Mouse (Mus musculus) testis, adult 2 months (tissue): ENCODE measurements around the gene 2200002J24Rik. TPM values are rescaled to one million over a fixed set of nuclear protein-coding genes. Genes with fewer than 3 reads are reported as not detected.
"Not testable (repeated sequence)": the region's sequence is repeated elsewhere in the genome, so short reads cannot be mapped to it uniquely, and the experiment has no call there.

Source experiments
- H3K27ac ChIP-seq: fragments of 200-500 bp; 2 replicates; pipeline ENCODE4 v1.5.1; 2012; ENCODE audit warnings: low read depth, low read length; ENCODE audit not compliant: control insufficient read depth, insufficient read depth
- H3K27me3 ChIP-seq: fragments of 200-500 bp; 2 replicates; pipeline ENCODE4 v1.6.1; 2012; ENCODE audit warnings: mild to moderate bottlenecking, low read length, moderate library complexity; ENCODE audit not compliant: control insufficient read depth, insufficient read depth
- H3K36me3 ChIP-seq: fragments of 200-500 bp; 2 replicates; pipeline ENCODE4 v1.6.1; 2012; ENCODE audit warnings: mild to moderate bottlenecking, low read length; ENCODE audit not compliant: control insufficient read depth, insufficient read depth
- H3K4me1 ChIP-seq: fragments of 200-500 bp; 2 replicates; pipeline ENCODE4 v1.6.1; 2012; ENCODE audit warnings: low read length; ENCODE audit not compliant: control insufficient read depth, insufficient read depth
- H3K4me3 ChIP-seq: fragments of 200-500 bp; 2 replicates; pipeline ENCODE4 v1.5.1; 2012; ENCODE audit warnings: low read depth, mild to moderate bottlenecking, low read length, moderate library complexity, mixed read lengths; ENCODE audit not compliant: control insufficient read depth
- CTCF ChIP-seq: fragments of 200-500 bp; IDR thresholded peaks from 2 replicates; pipeline ENCODE4 v1.5.1; 2012; ENCODE audit warnings: low read depth, mild to moderate bottlenecking, inconsistent platforms, low read length, moderate library complexity; ENCODE audit not compliant: control insufficient read depth, insufficient read depth, insufficient replicate concordance
- POLR2A ChIP-seq: fragments of 200-500 bp; IDR thresholded peaks from 2 replicates; pipeline ENCODE4 v1.6.1; 2012; ENCODE audit warnings: low read depth, mild to moderate bottlenecking, inconsistent platforms, low read length, moderate library complexity; ENCODE audit not compliant: control insufficient read depth
- polyA plus RNA-seq: library from polyadenylated mRNA; depleted of rRNA; stranded (reverse); fragments of >200 nt; gene quantifications from 2 replicates; pipeline ENCODE4 v1.2.3, GENCODE M21; 2012; rRNA removed

Gene 2200002J24Rik
- polyA plus RNA-seq, 1 experiment = 103 TPM

GRCm38 (mm10) chr7:30729396-30730063 is 30.8 kb downstream of the 2200002J24Rik start, which contains the start of gene Tmem147:
Tmem147 (minus strand) TSS chr7:30729540.
- TF ChIP-seq POLR2A = peak; percentile 74
- peak; percentile 5; the same call in 1 of the 2 replicates for TF ChIP-seq CTCF
- Histone ChIP-seq H3K27me3 (no peaks in the 10 kb centered on the region), H3K4me1 (peaks cover 3% of the 10 kb centered on the region), H3K27ac (peak within 1 kb of the TSS; percentile 80), H3K36me3 (no peaks in the 10 kb centered on the region), H3K4me3 (peak within 1 kb of the TSS; percentile 94)

DNA sequence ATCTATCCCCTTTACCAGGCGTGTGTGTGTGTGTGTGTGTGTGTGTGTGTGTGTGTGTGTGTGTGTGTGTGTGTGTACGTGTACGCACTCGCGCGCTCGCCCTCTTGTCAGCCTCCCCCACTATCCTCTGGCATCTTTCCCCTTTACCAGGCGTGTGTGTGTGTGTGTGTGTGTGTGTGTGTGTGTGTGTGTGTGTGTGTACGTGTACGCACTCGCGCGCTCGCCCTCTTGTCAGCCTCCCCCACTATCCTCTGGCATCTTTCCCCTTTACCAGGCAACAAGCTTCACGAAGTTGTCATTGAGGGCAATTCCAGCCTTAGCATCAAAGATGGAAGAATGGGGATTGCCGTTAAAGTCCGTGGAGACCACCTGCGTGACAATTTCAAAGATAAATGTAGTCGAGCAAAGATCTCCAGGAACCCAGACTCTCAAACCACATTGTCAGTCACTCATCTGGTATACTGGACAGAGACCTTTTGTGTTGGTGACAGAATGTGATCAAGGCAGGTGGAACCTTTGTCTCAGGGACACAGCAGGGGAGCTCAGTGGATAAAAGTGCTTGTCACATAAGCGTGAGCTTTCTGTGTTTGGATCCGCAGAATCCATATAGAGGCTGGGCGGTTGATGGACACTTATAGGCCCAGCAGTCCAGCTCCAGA is 31.5 kb downstream of the 2200002J24Rik start:
- H3K27ac ChIP-seq = peak overlapping the region; percentile 80; the same call in 1 of the 2 replicates
- H3K36me3 ChIP-seq, H3K27me3 ChIP-seq, H3K4me1 ChIP-seq: not testable (repeated sequence)
- H3K4me3 ChIP-seq = peak overlapping the region; percentile 94

GRCm38 (mm10) chr7:30736211-30736610 is 37.5 kb downstream of the 2200002J24Rik start:
- Histone ChIP-seq H3K4me3 (no peak overlapping the region; the same call in 1 of the 2 replicates), H3K27me3 (no peaks in the 10 kb centered on the region), H3K36me3 (no peaks in the 10 kb centered on the region), H3K4me1 (no peaks in the 10 kb centered on the region), H3K27ac (no peak overlapping the region)
- no peak for TF ChIP-seq POLR2A
- no peak for TF ChIP-seq CTCF

- H3K4me3 ChIP-seq = peak overlapping the region; percentile 93
Measured at GRCm38 (mm10) chr7:30742570-30742969, 43.8 kb downstream of the 2200002J24Rik start.

DNA sequence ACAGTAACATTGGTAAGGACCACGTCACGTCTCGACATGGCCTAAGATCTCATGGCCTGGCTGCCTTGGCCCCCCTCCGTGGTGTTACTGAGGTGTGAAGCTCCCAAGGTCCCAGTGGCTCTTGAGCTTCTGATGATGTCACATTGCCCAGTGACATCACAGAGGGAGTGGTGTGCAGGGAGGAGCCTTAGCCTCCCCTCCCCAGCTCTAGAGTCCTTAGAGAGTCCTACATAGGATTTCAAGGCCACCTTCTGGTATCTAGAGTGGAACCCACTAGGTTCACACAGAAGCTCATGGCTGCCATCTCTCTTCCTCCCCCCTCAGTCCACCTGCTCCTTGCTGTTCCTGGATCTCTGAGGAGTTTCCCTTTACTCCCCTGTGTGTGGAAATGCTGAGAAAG is 44.9 kb downstream of the 2200002J24Rik start, which contains the start of gene Gapdhs:
Gene Gapdhs, minus strand, starts transcription at position 65 of the 400 bp plus-strand sequence.
- peak within 1 kb of the TSS; percentile 94 for H3K27ac ChIP-seq
- peak; percentile 63; the same call in 1 of the 2 replicates for TF ChIP-seq POLR2A

More at GRCm38 (mm10) chr7:30742570-30742969, 43.8 kb downstream of the 2200002J24Rik start:
- H3K36me3 ChIP-seq, H3K27me3 ChIP-seq, H3K4me1 ChIP-seq: not testable (repeated sequence)
- TF ChIP-seq POLR2A = peak; percentile 17; the same call in 1 of the 2 replicates
- H3K27ac ChIP-seq = peak overlapping the region; percentile 51

DNA sequence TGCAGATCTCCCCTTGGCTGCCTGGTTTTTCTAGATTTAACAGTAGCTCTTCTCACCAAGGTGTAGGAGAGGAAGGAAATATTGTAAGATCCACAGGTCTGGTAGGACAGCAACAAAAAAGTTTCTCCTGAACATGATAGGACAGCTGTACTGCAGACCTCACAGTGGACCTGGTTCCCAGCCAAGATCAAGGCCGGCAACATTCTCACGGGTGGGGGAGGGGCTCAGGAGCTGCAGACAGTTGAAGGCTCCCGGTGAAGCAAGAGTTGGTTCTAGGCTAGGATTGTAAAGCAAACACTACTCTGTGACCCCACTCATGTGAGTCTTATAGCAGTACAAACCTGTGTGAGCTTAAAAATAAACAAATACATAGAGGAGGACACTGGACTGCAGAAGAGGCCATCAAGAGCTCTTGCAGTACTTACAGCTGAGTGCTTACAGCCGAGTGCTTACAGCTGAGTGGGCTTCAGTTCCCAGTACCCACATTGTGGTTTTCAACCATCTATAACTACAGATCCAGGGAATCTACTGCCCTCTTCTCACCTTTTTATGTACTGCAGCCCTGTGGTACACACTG is 45.4 kb downstream of the 2200002J24Rik start:
- no peaks in the 10 kb centered on the region for H3K27me3 ChIP-seq
- peaks cover 8% of the 10 kb centered on the region for H3K4me1 ChIP-seq
- peak overlapping the region; percentile 94 for H3K27ac ChIP-seq
- TF ChIP-seq POLR2A (no peak), CTCF (no peak)
- H3K4me3 ChIP-seq = peak overlapping the region; percentile 88
- H3K36me3 ChIP-seq = no peaks in the 10 kb centered on the region

More for the DNA sequence above, 44.9 kb downstream of the 2200002J24Rik start, which contains the start of gene Gapdhs:
- H3K36me3 ChIP-seq, H3K27me3 ChIP-seq, H3K4me1 ChIP-seq: not testable (repeated sequence)
- H3K4me3 ChIP-seq = peak within 1 kb of the TSS; percentile 93

DNA sequence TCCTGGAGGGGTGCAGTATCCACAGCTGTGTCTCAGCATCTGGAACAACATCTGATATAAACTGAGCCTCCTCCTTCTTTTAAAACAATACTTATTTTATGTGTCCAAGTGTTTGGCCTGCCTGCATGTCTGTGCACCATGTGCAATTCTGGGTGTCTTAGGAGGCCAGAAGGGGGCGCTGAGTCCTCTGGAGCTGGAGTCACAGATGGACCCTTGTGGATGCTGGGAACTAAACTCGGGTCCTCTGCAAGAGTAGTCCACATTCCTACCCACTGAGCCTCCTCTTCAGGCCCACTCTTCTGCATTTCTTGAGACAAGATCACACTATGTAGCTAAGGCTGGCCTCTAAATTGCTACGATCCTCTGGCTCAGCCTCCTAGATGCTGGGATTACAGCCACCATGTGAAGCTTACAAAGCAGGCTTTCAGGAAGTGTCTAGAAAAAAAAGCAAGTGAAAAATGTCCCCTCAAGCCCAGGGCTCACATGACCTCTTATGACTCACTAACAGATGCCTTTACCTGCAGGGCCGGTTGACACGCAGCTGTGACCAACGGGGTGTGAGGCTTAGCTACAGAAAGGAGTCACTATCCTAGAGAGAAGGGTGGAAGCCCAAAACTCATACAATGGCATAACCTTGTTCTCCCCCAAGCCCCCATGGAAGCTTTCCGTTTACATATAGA is 48.9 kb downstream of the 2200002J24Rik start:
- Histone ChIP-seq H3K4me3 (no peak overlapping the region), H3K4me1 (peaks cover 8% of the 10 kb centered on the region), H3K27ac (no peak overlapping the region), H3K36me3 (no peaks in the 10 kb centered on the region), H3K27me3 (no peaks in the 10 kb centered on the region)
- TF ChIP-seq CTCF (no peak; the same call in 1 of the 2 replicates), POLR2A (no peak)

Other genes with a start within 250 kb of the 2200002J24Rik start
- 0.31 TPM in 1 of 2 replicates, not detected in the other for gene Kirrel2, start 241.2 kb upstream of the 2200002J24Rik start, polyA plus RNA-seq
- 0.07 and 0.12 TPM in 2 replicates for gene Nphs1, start 240.6 kb upstream of the 2200002J24Rik start, polyA plus RNA-seq
- 0.10 TPM in 1 of 2 replicates, not detected in the other for gene Prodh2, start 205.3 kb upstream of the 2200002J24Rik start, polyA plus RNA-seq
- 136 TPM in 2 replicates for gene Arhgap33, start 163.9 kb upstream of the 2200002J24Rik start, polyA plus RNA-seq
- 74.3 and 82.9 TPM in 2 replicates for gene Hspb6, start 146.7 kb upstream of the 2200002J24Rik start, polyA plus RNA-seq
- gene Proser3, start 146.6 kb upstream of the 2200002J24Rik start, polyA plus RNA-seq = 33.9 and 37.5 TPM in 2 replicates
- 39.9 and 47.0 TPM in 2 replicates for gene Lin37, start 139.1 kb upstream of the 2200002J24Rik start, polyA plus RNA-seq
- gene U2af1l4, start 135.6 kb upstream of the 2200002J24Rik start, polyA plus RNA-seq = 51.9 and 52.2 TPM in 2 replicates
- gene Gm49396, start 135.6 kb upstream of the 2200002J24Rik start, polyA plus RNA-seq = 0.58 and 0.80 TPM in 2 replicates
- gene Psenen, start 135.3 kb upstream of the 2200002J24Rik start, polyA plus RNA-seq = 147 and 167 TPM in 2 replicates
- gene Igflr1, start 133.5 kb upstream of the 2200002J24Rik start, polyA plus RNA-seq = 0.80 and 1.0 TPM in 2 replicates
- gene Kmt2b, start 110.2 kb upstream of the 2200002J24Rik start, polyA plus RNA-seq = 56.1 and 61.0 TPM in 2 replicates
- 180 and 203 TPM in 2 replicates for gene Zbtb32, start 100.0 kb upstream of the 2200002J24Rik start, polyA plus RNA-seq
- gene Upk1a, start 86.1 kb upstream of the 2200002J24Rik start, polyA plus RNA-seq = 6.5 TPM in 2 replicates
- 51.8 and 74.9 TPM in 2 replicates for gene Cox6b1, start 72.8 kb upstream of the 2200002J24Rik start, polyA plus RNA-seq
- 7.9 and 8.4 TPM in 2 replicates for gene Etv2, start 63.1 kb upstream of the 2200002J24Rik start, polyA plus RNA-seq
- gene Rbm42, start 48.6 kb upstream of the 2200002J24Rik start, polyA plus RNA-seq = 27.1 and 33.0 TPM in 2 replicates
- gene Haus5, start 33.9 kb upstream of the 2200002J24Rik start, polyA plus RNA-seq = 21.1 and 22.4 TPM in 2 replicates
- gene Pmis2, start 27.3 kb upstream of the 2200002J24Rik start, polyA plus RNA-seq = 142 and 177 TPM in 2 replicates
- gene Atp4a, start 13.3 kb downstream of the 2200002J24Rik start, polyA plus RNA-seq = 2.7 TPM in 2 replicates
- gene Tmem147, start 30.6 kb downstream of the 2200002J24Rik start, polyA plus RNA-seq = 161 and 171 TPM in 2 replicates
- 4,298 and 4,420 TPM in 2 replicates for gene Gapdhs, start 44.8 kb downstream of the 2200002J24Rik start, polyA plus RNA-seq
- gene Sbsn, start 52.5 kb downstream of the 2200002J24Rik start, polyA plus RNA-seq = 4.6 and 4.7 TPM in 2 replicates
- 7.1 and 9.2 TPM in 2 replicates for gene Dmkn, start 64.8 kb downstream of the 2200002J24Rik start, polyA plus RNA-seq
- gene Krtdap, start 89.0 kb downstream of the 2200002J24Rik start, polyA plus RNA-seq = 0.41 TPM in 1 of 2 replicates, not detected in the other
- 0.09 and 0.14 TPM in 2 replicates for gene Ffar2, start 124.8 kb downstream of the 2200002J24Rik start, polyA plus RNA-seq
- not detected in 2 replicates for gene Ffar3, start 157.3 kb downstream of the 2200002J24Rik start, polyA plus RNA-seq
- gene Ffar1, start 162.6 kb downstream of the 2200002J24Rik start, polyA plus RNA-seq = 0.55 and 0.62 TPM in 2 replicates
- gene Cd22, start 181.4 kb downstream of the 2200002J24Rik start, polyA plus RNA-seq = 0.08 and 0.41 TPM in 2 replicates
- gene Mag, start 215.9 kb downstream of the 2200002J24Rik start, polyA plus RNA-seq = 18.2 and 21.3 TPM in 2 replicates
- 0.38 and 1.5 TPM in 2 replicates for gene Hamp2, start 225.8 kb downstream of the 2200002J24Rik start, polyA plus RNA-seq
- not detected in 2 replicates for gene Hamp, start 245.1 kb downstream of the 2200002J24Rik start, polyA plus RNA-seq